Mouse (Mus musculus): ENCODE results near the gene D630045J12Rik. TPM values are rescaled to one million over a fixed set of nuclear protein-coding genes. Genes with fewer than 3 reads are reported as not detected.

The D630045J12Rik gene
- polyA plus RNA-seq, 1 experiment from 2014 or later, result 0.26 TPM

GRCm38 (mm10) chr6:38083204-38083603 is 170.6 kb downstream of the D630045J12Rik start:
- H3K9ac ChIP-seq (ENCODE audit: low read depth, low read length), result no peak overlapping the region
- H3K9me3 ChIP-seq (replicated peaks; ENCODE audit: control insufficient read depth, low read length), result no peaks in the 10 kb centered on the region
- ATAC-seq (ENCODE audit: low read depth), result no peak
- WGBS (ENCODE audit: insufficient replicate concordance), result 37% methylated on average over 4 of the region's 4 CpGs
- no peak overlapping the region for H3K4me2 ChIP-seq (ENCODE audit: low read depth, low read length)
- H3K4me3 ChIP-seq (ENCODE audit: low read depth, low read length), result no peak overlapping the region
- H3K4me1 ChIP-seq (ENCODE audit: control insufficient read depth, low read depth, low read length), result no peaks in the 10 kb centered on the region; the same call in 1 of the 2 replicates
- H3K36me3 ChIP-seq (ENCODE audit: control insufficient read depth, insufficient read depth), result no peaks in the 10 kb centered on the region
- H3K27me3 ChIP-seq (ENCODE audit: control insufficient read depth, insufficient read depth, low read depth, low read length), result no peaks in the 10 kb centered on the region
- H3K27ac ChIP-seq (ENCODE audit: low read length), result no peak overlapping the region

GRCm38 (mm10) chr6:38081727-38082341 is 172.0 kb downstream of the D630045J12Rik start:
- Histone ChIP-seq H3K9ac (ENCODE audit: low read depth, low read length) (no peak overlapping the region), H3K27me3 (ENCODE audit: control insufficient read depth, insufficient read depth, low read depth, low read length) (no peaks in the 10 kb centered on the region), H3K4me1 (ENCODE audit: control insufficient read depth, low read depth, low read length) (no peaks in the 10 kb centered on the region; the same call in 1 of the 2 replicates), H3K4me3 (ENCODE audit: low read depth, low read length) (no peak overlapping the region), H3K4me2 (ENCODE audit: low read depth, low read length) (no peak overlapping the region), H3K27ac (ENCODE audit: low read length) (no peak overlapping the region), H3K9me3 (replicated peaks; ENCODE audit: control insufficient read depth, low read length) (no peaks in the 10 kb centered on the region), H3K36me3 (ENCODE audit: control insufficient read depth, insufficient read depth) (no peaks in the 10 kb centered on the region)
- peak; percentile 67 for ATAC-seq (ENCODE audit: low read depth)
- WGBS (ENCODE audit: insufficient replicate concordance), result 62% methylated on average over 11 of the region's 11 CpGs

DNA sequence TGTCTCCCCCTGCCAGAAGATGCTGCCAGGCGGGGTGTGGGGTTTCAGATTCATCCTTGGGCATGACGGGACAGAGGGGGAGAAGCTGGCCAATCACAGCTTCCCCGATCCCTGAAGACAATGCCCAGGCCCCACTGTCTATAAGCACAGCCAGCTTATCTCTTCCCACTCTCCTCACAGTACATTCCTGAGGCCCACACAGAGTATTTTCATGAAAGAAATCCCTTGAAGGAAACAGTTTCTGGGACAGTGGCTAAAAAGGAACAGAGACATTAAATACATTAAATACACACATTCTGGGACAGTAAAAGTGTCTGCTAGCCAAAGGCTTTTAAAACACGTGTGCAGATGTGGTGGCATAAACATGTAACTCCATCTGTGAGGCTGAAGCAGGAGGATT is 173.4 kb downstream of the D630045J12Rik start:
- Histone ChIP-seq H3K4me1 (ENCODE audit: control insufficient read depth, low read depth, low read length) (no peaks in the 10 kb centered on the region; the same call in 1 of the 2 replicates), H3K4me3 (ENCODE audit: low read depth, low read length) (no peak overlapping the region), H3K27ac (ENCODE audit: low read length) (no peak overlapping the region), H3K9ac (ENCODE audit: low read depth, low read length) (no peak overlapping the region), H3K4me2 (ENCODE audit: low read depth, low read length) (no peak overlapping the region), H3K27me3 (ENCODE audit: control insufficient read depth, insufficient read depth, low read depth, low read length) (no peaks in the 10 kb centered on the region), H3K36me3 (ENCODE audit: control insufficient read depth, insufficient read depth) (no peaks in the 10 kb centered on the region), H3K9me3 (replicated peaks; ENCODE audit: control insufficient read depth, low read length) (no peaks in the 10 kb centered on the region)
- ATAC-seq (ENCODE audit: low read depth), result no peak
- WGBS (ENCODE audit: insufficient replicate concordance), result 59% methylated on average over 4 of the region's 4 CpGs

DNA sequence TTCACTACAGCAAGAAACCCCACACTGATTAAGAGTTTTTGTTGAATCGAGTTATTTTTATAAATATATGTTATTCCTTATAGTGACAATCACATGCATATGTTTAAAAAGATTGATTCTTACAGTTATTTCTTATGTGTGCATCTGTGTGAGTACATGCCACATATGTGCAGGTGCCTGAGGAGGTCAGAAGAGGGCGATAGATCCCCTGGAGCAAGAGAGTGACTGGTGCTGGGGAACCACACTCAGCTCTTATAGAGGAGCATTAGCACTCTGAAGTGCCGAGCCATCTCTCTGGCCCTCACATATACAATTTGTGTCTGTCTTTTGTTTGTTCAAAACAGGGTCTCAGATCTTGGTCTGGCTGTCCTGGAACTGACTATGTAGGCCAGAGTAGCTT is 180.2 kb downstream of the D630045J12Rik start:
- Histone ChIP-seq H3K36me3 (ENCODE audit: control insufficient read depth, insufficient read depth) (no peaks in the 10 kb centered on the region), H3K9ac (ENCODE audit: low read depth, low read length) (no peak overlapping the region), H3K27me3 (ENCODE audit: control insufficient read depth, insufficient read depth, low read depth, low read length) (no peaks in the 10 kb centered on the region), H3K27ac (ENCODE audit: low read length) (no peak overlapping the region), H3K4me1 (ENCODE audit: control insufficient read depth, low read depth, low read length) (peaks cover 12% of the 10 kb centered on the region), H3K9me3 (replicated peaks; ENCODE audit: control insufficient read depth, low read length) (no peaks in the 10 kb centered on the region), H3K4me2 (ENCODE audit: low read depth, low read length) (no peak overlapping the region), H3K4me3 (ENCODE audit: low read depth, low read length) (no peak overlapping the region)
- 77% methylated on average over 3 of the region's 3 CpGs for WGBS (ENCODE audit: insufficient replicate concordance)
- no peak for ATAC-seq (ENCODE audit: low read depth)

Other genes with a start within 250 kb of the D630045J12Rik start
- 0.05 TPM in 2 replicates for gene Svopl, start 207.0 kb downstream of the D630045J12Rik start, polyA plus RNA-seq (2015; fragmentation: Nextera tagmentation; extraction: Ambion mirVana)
- not detected in 2 replicates for gene Tmem213, start 144.8 kb downstream of the D630045J12Rik start, polyA plus RNA-seq (2015; fragmentation: Nextera tagmentation; extraction: Ambion mirVana)
- 0.13 and 0.67 TPM in 2 replicates for gene Atp6v0a4, start 129.4 kb downstream of the D630045J12Rik start, polyA plus RNA-seq (2015; fragmentation: Nextera tagmentation; extraction: Ambion mirVana)
- 1.1 and 1.4 TPM in 2 replicates for gene Zc3hav1l, start 45.2 kb upstream of the D630045J12Rik start, polyA plus RNA-seq (2015; fragmentation: Nextera tagmentation; extraction: Ambion mirVana)
- gene Zc3hav1, start 100.6 kb upstream of the D630045J12Rik start, polyA plus RNA-seq (2015; fragmentation: Nextera tagmentation; extraction: Ambion mirVana), result 21.4 and 22.3 TPM in 2 replicates
- gene Ttc26, start 127.5 kb upstream of the D630045J12Rik start, polyA plus RNA-seq (2015; fragmentation: Nextera tagmentation; extraction: Ambion mirVana), result 0.22 and 0.42 TPM in 2 replicates
- 4.1 and 4.2 TPM in 2 replicates for gene Ubn2, start 179.9 kb upstream of the D630045J12Rik start, polyA plus RNA-seq (2015; fragmentation: Nextera tagmentation; extraction: Ambion mirVana)